Mouse (Mus musculus): ENCODE data around the gene Syndig1l.

DNA sequence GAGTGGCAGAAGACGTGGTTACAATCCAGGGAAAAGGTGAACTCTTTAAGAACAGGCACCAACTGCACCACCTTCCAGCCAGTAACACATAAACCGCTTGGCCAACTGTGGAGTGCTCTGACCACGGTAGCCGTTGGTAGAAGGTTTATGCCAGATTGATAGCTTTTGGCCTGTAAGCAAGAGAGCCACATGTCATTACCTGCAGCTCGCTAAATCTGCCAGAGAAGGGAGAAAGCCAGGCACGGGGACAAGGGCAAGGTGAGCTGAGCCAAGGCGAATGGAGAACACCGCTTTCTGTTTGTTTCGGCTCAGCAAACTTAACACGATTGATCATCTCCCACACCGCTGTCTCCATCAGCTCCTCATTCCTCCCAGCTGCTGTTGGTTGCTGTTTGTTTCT lies 9.6 kb downstream of the Syndig1l start:
- TF ChIP-seq POLR2A (IDR thresholded peaks at IDR 0.05; ENCODE audit: insufficient read depth, low read length) (no peak), CTCF (IDR thresholded peaks at IDR 0.05; ENCODE audit: low read depth, low read length) (no peak), EP300 (IDR thresholded peaks at IDR 0.05; ENCODE audit: insufficient read depth, low read depth, low read length) (no peak)

Measured in ES-Bruce4 (cell line).